Mouse (Mus musculus) E14TG2a.4 (cell line): ENCODE results near the gene Hoxc4.

Experiments used
- H3K27me3 ChIP-seq: 2 replicates; pipeline ENCODE4 v1.6.1; 2014; ENCODE audit warnings: low read length, control low read depth; ENCODE audit not compliant: insufficient read depth
- H3K36me3 ChIP-seq: 2 replicates; pipeline ENCODE4 v1.6.1; 2014; ENCODE audit warnings: low read length, control low read depth; ENCODE audit not compliant: insufficient read depth
- H3K4me1 ChIP-seq: replicated peaks from 2 replicates; pipeline ENCODE4 v1.6.1; 2014; ENCODE audit warnings: low read depth, low read length, control low read depth
- H3K4me3 ChIP-seq: replicated peaks from 2 replicates; pipeline ENCODE4 v1.5.1; 2014; ENCODE audit warnings: mild to moderate bottlenecking, low read length
- H3K9me3 ChIP-seq: 2 replicates; pipeline ENCODE4 v1.6.1; 2014; ENCODE audit warnings: low read length, control low read depth
- CTCF ChIP-seq: conservative IDR thresholded peaks from 2 replicates; pipeline ENCODE4 v1.5.1; 2014; ENCODE audit warnings: low read length
- NANOG ChIP-seq: IDR thresholded peaks from 2 replicates; pipeline ENCODE4 v1.6.1; 2014; ENCODE audit warnings: borderline replicate concordance, low read length, mixed read lengths
- POU5F1 ChIP-seq: IDR thresholded peaks from 2 replicates; pipeline ENCODE4 v1.6.1; 2014; ENCODE audit warnings: low read length, borderline replicate concordance

The Hoxc4 gene

DNA sequence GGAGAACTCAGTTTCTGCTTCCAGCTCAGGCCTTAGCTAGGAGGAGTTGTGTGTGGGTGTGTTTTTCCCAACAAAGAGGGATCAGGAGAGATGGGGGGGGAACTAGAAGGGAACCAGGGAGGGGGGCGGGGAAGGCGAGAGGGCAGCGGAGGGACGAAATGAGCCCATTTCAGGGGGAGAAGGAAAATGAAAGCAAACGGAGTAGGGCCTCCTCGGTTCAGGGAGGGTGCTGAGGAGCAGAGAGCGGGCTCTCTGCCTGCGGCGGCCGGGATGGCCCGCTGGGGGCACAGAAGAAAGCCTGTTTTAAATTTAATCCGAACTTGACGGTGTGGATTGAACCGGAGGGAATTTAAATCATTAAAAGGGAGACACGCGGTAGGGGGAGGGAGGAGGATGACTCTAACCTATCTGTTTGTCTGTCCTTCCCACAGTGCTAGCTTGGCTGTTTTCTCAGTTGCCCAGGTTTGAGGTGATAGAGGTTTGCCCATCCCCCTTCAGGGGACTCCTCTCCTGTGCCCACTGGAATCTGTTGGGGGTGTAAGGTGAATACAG lies 41.2 kb upstream of the Hoxc4 start:
- peaks cover 99% of the 10 kb centered on the region for H3K27me3 ChIP-seq
- TF ChIP-seq POU5F1 (no peak), CTCF (no peak), NANOG (no peak)

DNA sequence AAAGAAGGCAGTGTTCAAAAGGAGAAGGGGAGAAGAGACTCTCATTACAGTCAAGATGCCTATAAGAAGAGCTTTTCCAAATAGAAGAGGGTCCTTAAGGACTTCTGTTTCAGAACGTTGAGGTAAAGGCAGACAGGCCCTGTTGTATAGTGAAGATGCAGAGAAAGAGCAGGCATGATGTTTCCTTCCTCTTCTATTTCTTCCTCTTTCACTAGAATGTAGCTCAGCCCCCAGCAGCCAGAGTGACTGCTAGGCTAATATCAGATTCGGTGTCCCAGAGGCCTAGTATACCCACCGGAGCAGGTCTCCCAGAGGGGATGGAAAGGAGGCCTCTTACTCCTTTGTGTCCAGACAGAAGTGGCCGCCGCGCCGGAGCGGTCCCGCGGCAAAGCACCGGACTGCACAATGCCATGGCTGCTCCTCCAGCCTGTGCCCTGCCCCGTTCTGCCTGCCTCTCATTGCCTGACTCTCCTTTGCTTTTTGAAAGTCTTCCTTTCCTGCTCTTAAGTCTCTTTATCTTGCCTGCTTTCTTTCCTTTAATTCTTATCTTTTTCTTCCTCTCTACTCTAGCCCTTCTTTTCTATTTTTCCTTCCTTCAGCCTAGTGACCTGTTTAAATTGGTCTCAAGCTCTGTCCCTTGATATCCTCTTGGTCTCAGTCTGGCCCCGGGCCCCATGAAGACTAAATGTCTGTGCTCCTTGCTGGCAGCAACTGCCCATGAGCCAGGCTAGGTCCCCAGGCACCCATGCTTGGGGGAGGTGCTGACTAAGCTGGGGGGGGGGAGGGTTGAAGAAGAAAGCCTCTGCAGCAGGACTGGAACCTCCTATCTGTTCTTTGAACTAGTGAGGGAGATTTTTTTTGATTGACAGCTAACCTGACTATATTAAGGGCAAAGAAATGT lies 39.9 kb upstream of the Hoxc4 start:
- H3K4me3 ChIP-seq, result no peak overlapping the region

More for the DNA sequence above, 41.2 kb upstream of the Hoxc4 start:
- Histone ChIP-seq H3K36me3 (no peaks in the 10 kb centered on the region), H3K4me3 (0 out of 2 replicates have a peak overlapping the region, but pooled peaks have one; percentile 29), H3K4me1 (peaks cover 44% of the 10 kb centered on the region), H3K9me3 (peaks cover 10% of the 10 kb centered on the region; the same call in 1 of the 2 replicates)

DNA sequence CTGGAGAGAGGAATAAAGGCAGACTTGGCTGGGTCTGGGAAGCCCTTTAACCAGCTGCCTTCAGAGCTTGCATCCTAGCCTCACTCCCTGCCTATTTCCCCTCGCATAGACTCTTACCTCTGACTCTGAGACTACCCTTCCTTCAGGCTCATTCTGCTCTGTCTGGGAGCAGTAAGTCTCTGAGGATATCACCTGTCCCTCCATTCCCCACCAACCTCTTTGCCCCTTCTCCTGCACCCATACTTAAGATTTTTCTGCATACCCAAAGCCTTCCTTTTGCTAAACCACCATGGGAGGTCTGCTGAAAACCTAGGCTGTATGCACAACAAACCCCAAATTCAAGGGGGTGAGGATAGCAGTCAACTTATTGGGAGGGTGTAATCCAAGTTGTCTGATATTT lies 38.8 kb upstream of the Hoxc4 start:
- Histone ChIP-seq H3K27me3 (peaks cover 99% of the 10 kb centered on the region), H3K4me3 (no peak overlapping the region), H3K9me3 (no peaks in the 10 kb centered on the region), H3K36me3 (no peaks in the 10 kb centered on the region), H3K4me1 (peaks cover 40% of the 10 kb centered on the region)
- no peak for TF ChIP-seq NANOG
- TF ChIP-seq CTCF, result no peak
- no peak for TF ChIP-seq POU5F1

More for the DNA sequence above, 39.9 kb upstream of the Hoxc4 start:
- peaks cover 99% of the 10 kb centered on the region for H3K27me3 ChIP-seq
- H3K9me3 ChIP-seq, result no peaks in the 10 kb centered on the region
- TF ChIP-seq NANOG, result no peak
- TF ChIP-seq CTCF, result no peak
- TF ChIP-seq POU5F1, result no peak
- H3K36me3 ChIP-seq, result no peaks in the 10 kb centered on the region
- peaks cover 40% of the 10 kb centered on the region for H3K4me1 ChIP-seq

DNA sequence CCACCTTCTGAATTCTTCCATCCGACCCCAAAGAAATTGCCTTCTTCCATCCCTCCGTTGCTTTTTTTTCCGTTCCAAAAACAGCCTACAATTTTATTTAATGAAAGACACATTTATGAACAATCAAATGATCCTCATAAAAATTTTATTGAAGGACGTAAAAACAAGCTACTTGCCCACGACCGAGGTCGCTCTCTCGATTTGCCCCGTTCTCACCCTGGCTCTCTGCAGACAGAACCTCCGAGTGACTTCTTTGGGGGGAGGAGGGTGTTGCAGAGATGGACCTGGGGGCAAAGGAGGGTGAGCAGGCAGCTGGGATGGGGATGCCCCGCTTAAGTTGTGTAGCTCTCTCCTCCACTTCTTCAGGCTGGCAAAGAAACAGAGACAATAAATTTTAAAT lies 38.4 kb upstream of the Hoxc4 start:
- peaks cover 3% of the 10 kb centered on the region; the same call in 1 of the 2 replicates for H3K9me3 ChIP-seq
- no peak overlapping the region for H3K4me3 ChIP-seq
- H3K36me3 ChIP-seq, result no peaks in the 10 kb centered on the region
- H3K27me3 ChIP-seq, result peaks cover 99% of the 10 kb centered on the region
- peaks cover 40% of the 10 kb centered on the region for H3K4me1 ChIP-seq
- TF ChIP-seq POU5F1, result no peak
- TF ChIP-seq NANOG, result no peak
- TF ChIP-seq CTCF, result no peak

DNA sequence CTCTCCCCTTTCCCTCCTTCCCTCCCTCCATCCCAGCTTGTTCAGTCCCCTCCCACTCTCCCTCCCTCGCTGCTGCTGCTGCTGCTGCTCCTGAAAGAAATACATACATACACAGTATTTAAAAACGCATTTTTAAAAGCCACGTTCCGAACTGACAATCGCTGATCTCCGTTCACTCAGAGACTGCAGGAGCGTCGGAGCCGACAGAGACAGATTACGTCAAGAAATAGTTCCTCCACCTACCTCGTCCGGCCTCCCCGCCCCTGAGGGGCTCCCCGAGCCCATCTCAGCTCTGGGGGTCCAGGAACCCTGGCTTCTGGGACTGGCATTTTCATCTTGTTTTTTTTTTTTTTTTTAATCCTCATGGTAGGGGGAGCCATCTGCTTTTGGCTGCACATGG lies 37.8 kb upstream of the Hoxc4 start:
- peaks cover 8% of the 10 kb centered on the region for H3K9me3 ChIP-seq
- H3K4me3 ChIP-seq, result peak overlapping the region; percentile 69
- H3K27me3 ChIP-seq, result peaks cover 99% of the 10 kb centered on the region
- no peaks in the 10 kb centered on the region for H3K36me3 ChIP-seq
- peaks cover 34% of the 10 kb centered on the region for H3K4me1 ChIP-seq
- no peak for TF ChIP-seq POU5F1
- no peak for TF ChIP-seq NANOG
- no peak for TF ChIP-seq CTCF

DNA sequence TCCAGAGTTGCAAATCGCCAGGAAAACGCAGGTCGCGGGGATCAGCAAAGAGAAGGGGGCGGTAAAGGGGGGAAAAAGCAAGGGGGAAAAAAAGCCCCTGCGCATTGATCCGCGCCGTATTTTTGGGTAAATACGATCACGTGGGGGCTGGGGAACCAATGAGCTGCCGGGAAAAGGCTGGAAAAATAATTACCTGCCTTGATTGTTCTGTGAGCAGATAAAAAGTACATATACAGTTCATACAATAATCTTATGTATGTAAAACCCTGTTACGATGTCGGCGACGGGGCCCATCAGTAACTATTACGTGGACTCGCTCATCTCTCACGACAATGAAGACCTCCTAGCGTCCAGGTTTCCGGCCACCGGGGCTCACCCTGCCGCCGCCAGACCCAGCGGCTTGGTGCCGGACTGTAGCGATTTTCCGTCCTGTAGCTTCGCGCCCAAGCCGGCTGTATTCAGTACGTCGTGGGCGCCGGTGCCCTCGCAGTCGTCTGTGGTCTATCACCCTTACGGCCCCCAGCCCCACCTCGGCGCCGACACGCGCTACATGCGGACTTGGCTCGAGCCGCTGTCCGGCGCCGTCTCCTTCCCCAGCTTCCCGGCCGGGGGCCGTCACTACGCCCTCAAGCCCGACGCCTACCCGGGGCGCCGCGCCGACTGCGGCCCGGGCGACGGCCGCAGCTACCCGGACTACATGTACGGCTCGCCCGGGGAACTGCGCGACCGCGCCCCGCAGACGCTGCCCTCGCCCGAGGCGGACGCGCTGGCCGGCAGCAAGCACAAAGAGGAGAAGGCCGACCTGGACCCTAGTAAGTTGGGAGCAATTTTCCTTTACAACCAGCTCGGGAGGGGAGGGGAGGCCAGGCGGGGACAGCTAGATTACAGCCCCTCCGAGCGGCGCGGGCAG lies 37.1 kb upstream of the Hoxc4 start:
- Histone ChIP-seq H3K4me1 (peaks cover 28% of the 10 kb centered on the region), H3K27me3 (peaks cover 100% of the 10 kb centered on the region), H3K36me3 (no peaks in the 10 kb centered on the region), H3K4me3 (peak overlapping the region; percentile 69), H3K9me3 (peaks cover 15% of the 10 kb centered on the region)
- no peak for TF ChIP-seq NANOG

DNA sequence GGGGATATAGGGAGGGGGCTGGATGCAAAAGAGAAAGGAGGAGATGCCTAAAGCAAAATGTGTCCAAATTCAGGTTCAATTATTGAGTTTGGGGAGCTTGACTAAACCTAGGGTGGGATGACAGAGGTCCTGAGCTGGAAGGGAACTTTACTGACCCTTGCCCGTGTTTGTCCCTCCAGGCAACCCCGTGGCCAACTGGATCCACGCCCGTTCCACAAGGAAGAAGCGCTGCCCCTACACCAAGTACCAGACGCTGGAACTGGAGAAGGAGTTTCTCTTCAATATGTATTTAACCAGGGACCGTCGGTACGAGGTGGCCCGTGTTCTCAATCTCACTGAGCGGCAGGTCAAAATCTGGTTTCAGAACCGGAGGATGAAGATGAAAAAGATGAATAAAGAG lies 35.0 kb upstream of the Hoxc4 start:
- H3K36me3 ChIP-seq, result no peaks in the 10 kb centered on the region
- TF ChIP-seq CTCF (no peak), POU5F1 (no peak), NANOG (no peak)
- peaks cover 27% of the 10 kb centered on the region for H3K4me1 ChIP-seq
- H3K9me3 ChIP-seq, result peaks cover 15% of the 10 kb centered on the region
- no peak overlapping the region for H3K4me3 ChIP-seq
- peaks cover 100% of the 10 kb centered on the region for H3K27me3 ChIP-seq

DNA sequence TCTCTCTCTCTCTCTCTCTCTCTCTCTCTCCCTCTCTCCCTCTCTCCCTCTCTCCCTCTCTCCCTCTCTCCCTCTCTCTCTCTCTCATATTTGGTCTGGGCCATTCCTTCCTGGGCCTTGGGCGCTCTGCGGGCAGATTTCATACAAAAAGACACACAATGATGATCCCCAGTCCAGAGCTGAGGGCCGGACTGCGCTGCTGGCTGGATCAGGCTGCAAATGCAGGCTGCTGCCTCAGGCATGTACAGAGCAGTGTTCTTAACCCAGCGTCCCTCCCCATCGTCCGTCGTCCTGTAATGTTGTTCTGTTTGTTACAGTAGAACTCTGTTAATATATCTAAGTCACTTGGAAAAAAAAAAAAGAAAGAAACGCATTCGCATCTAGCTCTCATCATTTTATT lies 34.2 kb upstream of the Hoxc4 start:
- H3K27me3 ChIP-seq, result peaks cover 100% of the 10 kb centered on the region
- TF ChIP-seq CTCF, result no peak
- TF ChIP-seq NANOG, result no peak
- peaks cover 15% of the 10 kb centered on the region for H3K9me3 ChIP-seq
- no peak overlapping the region for H3K4me3 ChIP-seq
- no peaks in the 10 kb centered on the region for H3K36me3 ChIP-seq
- peaks cover 27% of the 10 kb centered on the region for H3K4me1 ChIP-seq
